Mouse (Mus musculus) left cerebral cortex, postnatal 14 days (tissue): ENCODE results near the gene Gm37240. TPM values are rescaled to one million over a fixed set of nuclear protein-coding genes. Genes with fewer than 3 reads are reported as not detected.
"Not testable (repeated sequence)": the region's sequence is repeated elsewhere in the genome, so short reads cannot be mapped to it uniquely, and the experiment has no call there.

Experiments
- DNase-seq, 2 experiments: peaks; one replicate each; pipeline ENCODE4 v3.0.0; 2021 to 2022; ENCODE audit warnings: low spot score in 2 of 2, mixed read lengths in 1 of 2
- intact Hi-C: fragments of 180-260 bp; cut with DNase I; formaldehyde crosslinking; loops from one replicate; pipeline ENCODE4 v1.15.1; 2025
- long read RNA-seq, 2 experiments: library from polyadenylated mRNA; stranded (forward); transcript quantifications; one replicate each; pipeline ENCODE4 v2.0.0; 2021
- total RNA-seq, 2 experiments: library from RNA; stranded (reverse); gene quantifications; 2 replicates each; pipeline ENCODE4 v1.2.3; 2021

Gm37240 gene
- total RNA-seq: 1 to 10 TPM; 1.9 to 3.2 TPM
- long read RNA-seq, experiment 1, partial matches to known transcripts: 0 of 15 reads
- long read RNA-seq, experiment 1, other reads (novel, unspliced or antisense): 15 of 15 reads
- long read RNA-seq, experiment 2, partial matches to known transcripts: 0 of 16 reads
- long read RNA-seq, experiment 2, other reads (novel, unspliced or antisense): 16 of 16 reads

- DNase-seq: peak; percentile 47 to 63
- intact Hi-C loops: no loop called here
Measured at GRCm38 (mm10) chr3:85887239-85887827, at the start of gene Gm37240, which contains the start of gene Glt28d2. Gm37240 (minus strand) TSS chr3:85887518. Glt28d2 (minus strand) TSS chr3:85887516.

- intact Hi-C loops: no loop called here
Measured at GRCm38 (mm10) chr3:85933586-85933985, 46.3 kb upstream of the Gm37240 start.

DNA sequence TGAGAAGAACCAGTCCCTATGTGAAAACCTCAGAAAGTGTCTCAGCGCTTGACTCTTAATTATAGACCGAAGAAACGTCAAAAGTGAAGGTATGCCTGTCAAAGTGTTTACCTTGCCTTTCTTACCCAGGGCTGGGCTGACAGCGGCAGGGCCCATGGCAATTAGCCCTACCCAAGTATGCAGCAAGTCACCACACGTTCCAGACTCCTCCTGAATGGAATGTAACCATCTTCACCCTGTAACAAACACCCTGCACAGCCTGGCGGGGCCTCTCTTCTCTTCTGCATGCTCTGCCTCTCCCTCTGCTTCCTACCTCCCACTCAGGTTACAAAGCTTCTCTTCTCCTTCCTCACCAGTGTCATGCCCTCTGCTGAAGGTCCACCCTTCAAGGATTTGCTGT is 44.5 kb upstream of the Gm37240 start:
- intact Hi-C loops: no loop called here

More at GRCm38 (mm10) chr3:85933586-85933985, 46.3 kb upstream of the Gm37240 start:
- DNase-seq: no peak

DNA sequence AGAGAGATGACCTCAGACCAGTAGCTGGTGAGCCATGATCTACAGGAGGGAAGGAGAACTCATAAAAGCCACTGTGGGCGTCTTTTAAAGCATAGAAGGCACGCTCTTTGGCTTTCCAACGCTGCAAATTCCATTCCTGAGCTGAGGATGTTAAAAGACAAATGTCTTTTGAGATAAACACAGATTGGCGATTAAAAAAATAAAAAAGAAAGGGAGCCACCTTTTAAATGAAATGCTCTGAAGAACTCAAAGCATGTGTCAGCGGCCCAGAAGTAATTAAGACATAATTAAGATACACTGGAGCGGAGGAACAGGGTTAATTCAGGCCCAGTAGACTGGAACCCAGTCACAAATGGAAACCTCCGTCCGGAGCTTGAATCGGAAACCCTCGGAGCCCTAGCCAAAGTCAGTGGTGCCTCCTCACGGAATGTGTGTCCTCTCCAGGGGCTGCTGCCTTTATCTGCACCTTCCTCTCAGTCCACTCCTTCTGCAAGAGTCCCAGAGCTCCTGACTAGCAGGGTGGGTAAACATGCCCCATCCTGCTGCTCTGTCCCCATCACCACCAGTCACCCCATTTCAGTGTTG is 43.4 kb upstream of the Gm37240 start:
- intact Hi-C loops: no loop called here
- no peak for DNase-seq

More for the DNA sequence above, 44.5 kb upstream of the Gm37240 start:
- no peak for DNase-seq

GRCm38 (mm10) chr3:85929711-85930110 is 42.4 kb upstream of the Gm37240 start:
- intact Hi-C loops: loop anchor here (10.0 kb wide), 1 partner anchor 355 kb away; the partner anchor contains the start of gene Gatb
- DNase-seq: no peak

DNA sequence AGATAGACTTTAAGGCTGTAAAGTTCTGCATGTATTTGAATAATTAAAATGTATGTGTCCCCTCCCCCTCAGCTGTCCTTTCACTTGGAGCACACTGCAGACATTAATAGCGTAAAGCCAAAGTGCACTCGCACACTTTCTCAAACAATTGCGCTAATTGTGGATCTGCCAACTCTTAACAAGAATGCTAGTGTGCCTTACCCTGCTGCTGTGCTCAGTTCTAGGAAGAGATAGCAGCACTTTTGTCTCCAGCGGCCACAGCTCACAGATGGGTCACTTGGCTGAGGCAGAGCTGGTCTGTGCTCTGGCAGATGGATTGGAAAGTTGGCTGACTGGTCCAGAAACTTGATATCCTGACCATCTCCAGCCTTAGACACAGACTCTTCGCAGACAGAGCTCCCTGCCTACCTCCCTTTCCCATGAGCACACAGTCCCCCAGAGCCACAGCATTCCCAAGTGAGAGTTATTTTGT is 40.9 kb upstream of the Gm37240 start:
- intact Hi-C loops: loop anchor here (10.0 kb wide), 1 partner anchor 353 kb away; the partner anchor contains the start of gene Gatb
- DNase-seq: peak; percentile 29 to 68

- no peak for DNase-seq
- intact Hi-C loops: loop anchor here (10.0 kb wide), 1 partner anchor 352 kb away; the partner anchor contains the start of gene Gatb
Measured at GRCm38 (mm10) chr3:85927296-85927695, 40.0 kb upstream of the Gm37240 start.

DNA sequence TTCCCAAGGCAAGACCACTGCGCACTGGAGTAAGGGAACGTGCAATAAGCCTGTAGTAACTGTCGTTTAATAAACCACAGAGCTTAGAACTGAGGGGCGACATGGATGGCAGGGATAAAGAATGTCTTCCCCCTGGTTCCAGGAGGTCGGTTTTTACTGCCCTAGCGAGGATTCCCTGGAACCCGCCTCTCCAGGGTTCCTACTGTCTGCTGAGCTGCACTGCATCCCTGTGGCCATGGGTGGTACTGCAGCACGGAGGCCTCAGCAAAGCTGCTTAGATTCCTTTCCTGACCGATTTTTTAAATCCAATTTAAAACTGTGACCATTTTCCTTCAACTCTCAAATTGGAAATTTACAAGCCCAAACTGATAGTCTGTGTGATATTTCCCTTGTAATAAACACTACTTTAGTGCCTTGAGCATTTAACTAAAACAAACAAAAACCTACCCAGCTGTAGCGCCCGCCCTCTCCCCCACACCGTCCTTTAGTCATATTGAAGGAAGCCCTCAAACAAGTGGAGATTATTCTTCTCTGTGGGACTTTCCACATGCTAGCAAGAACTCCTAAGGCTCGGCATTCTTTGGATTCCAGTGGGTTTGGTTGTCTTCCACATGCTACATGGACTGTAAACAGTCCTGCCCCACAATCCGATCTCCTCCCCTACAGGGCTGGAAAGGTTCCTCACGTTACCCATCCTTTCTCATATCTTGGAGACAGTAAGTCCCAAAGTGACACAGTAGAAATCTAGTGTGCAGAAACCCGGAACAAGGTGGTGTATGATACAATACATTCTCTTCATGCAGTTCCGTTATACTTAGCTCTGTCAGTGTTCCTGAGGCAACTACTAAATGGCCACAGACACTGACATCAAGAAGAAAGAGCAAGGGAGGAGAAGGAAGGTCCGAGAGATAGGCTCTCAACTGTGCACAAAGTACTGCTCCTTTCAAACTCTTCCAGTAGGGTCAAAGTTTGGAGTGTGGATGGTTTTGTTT is 36.9 kb upstream of the Gm37240 start:
- DNase-seq: peak; percentile 89 to 92
- intact Hi-C loops: loop anchor here (5.0 to 10.0 kb wide), 3 partner anchors 217 to 1002 kb away; partner anchors contain the start of gene Gatb

DNA sequence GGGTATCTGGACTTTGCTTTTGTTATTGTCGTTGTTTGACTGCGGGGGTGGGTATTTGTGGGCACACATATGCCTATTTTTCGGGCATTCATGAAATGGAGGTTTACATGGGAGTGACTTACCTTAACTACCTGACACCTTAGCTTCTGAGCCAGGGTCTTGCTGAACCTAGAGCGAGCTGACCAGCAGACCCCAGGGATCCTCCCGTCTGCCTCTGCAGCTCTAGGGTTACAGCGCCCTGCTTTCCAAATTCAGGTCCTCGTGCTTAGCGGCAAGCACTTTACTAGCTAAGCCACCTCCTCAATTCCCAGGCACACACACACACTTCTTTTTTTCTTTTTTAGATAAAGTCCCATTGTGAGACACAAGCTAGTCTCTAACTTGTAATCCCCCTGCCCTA is 36.0 kb upstream of the Gm37240 start:
- intact Hi-C loops: loop anchor here (5.0 to 10.0 kb wide), 3 partner anchors 216 to 1001 kb away; partner anchors contain the start of gene Gatb
- DNase-seq: peak in 1 of 2 experiments; percentile 14

DNA sequence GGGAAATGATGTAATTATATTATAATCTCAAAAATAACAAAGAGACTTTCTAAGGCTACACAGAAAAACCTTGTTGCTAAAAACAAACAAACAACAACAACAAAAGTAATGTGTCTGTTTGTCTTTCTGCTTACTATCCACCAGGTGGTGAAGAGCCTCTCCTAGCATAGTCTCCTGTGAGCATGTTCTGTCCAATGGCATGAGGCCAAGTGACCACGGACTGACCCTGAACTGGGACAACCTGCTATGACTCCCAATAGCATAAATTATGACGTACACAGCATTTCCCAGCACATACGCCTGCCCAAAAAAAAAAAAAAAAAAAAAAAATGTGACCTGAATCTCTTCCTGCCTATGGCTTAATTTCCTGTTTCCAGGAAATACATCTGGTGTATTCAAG is 35.0 kb upstream of the Gm37240 start:
- intact Hi-C loops: loop anchor here (5.0 to 10.0 kb wide), 3 partner anchors 215 to 1000 kb away; partner anchors contain the start of gene Gatb

GRCm38 (mm10) chr3:85920671-85921070 is 33.4 kb upstream of the Gm37240 start:
- intact Hi-C loops: loop anchor here (5.0 to 10.0 kb wide), 3 partner anchors 213 to 998 kb away; partner anchors contain the start of gene Gatb
- DNase-seq: not testable (repeated sequence)

More for the DNA sequence above, 35.0 kb upstream of the Gm37240 start:
- no peak for DNase-seq

- intact Hi-C loops: no loop called here
- peak; percentile 23 to 39 for DNase-seq
Measured at GRCm38 (mm10) chr3:85917600-85917999, 30.3 kb upstream of the Gm37240 start.

DNA sequence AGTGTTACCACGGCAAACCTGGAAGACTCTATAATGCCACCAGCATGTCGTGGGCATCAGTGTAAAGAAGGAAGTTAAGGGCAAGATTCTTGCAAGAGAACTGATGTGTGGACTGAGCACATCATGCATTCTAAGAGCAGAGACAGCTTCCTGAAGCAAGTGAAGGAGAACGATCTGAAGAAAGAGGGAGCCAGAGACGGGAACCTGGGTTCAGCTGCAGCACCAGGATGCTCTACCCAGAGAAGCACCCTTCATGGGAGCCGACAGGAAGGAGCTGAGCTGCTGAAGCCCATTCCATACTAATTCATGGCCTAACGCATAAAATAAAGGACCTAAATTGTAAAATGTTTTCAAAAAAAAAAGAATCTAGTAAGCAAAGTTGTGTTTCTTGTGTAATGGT is 27.5 kb upstream of the Gm37240 start:
- DNase-seq: no peak
- intact Hi-C loops: no loop called here

GRCm38 (mm10) chr3:85907136-85907535 is 19.8 kb upstream of the Gm37240 start:
- intact Hi-C loops: no loop called here
- no peak for DNase-seq

DNA sequence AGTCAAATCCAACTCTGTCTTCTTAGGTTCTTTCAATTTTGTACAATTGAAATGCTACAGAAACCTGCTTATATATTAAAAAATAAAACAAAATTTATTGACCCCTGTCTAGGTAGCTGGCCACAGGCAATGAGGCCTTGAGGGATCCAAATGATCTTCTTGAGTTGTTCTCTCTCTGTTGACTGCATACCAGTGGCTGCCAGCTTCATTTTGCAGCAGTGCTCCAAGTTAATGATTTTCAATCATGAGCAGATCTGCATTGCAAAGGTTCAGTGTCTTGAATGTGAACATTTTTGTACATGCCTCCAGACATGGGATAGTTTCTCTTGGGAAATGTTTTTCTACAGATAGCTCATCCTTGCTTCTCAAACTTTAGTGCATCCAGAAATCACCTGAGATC is 17.1 kb upstream of the Gm37240 start:
- DNase-seq: no peak
- intact Hi-C loops: no loop called here

DNA sequence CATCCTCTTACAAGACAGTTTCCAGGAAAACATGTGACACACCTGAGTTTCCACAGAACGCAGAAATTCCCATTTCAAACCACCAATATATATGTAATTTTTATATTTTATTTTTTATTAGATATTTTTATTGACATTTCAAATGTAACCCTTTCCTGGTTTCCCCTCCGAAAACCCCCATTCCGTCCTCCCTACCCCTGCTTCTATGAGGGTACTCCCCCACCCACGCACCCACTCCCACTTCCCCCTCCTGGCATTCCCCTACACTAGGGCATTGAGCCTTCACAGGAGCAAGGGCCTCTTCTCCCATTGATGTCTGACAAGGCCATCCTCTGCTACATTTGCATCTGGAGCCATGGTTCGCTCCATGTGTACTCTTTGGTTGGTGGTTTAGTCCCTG is 7.7 kb upstream of the Gm37240 start:
- intact Hi-C loops: no loop called here
- DNase-seq: no peak

- intact Hi-C loops: no loop called here
- DNase-seq: peak in 1 of 2 experiments; percentile 4
Measured at GRCm38 (mm10) chr3:85891571-85891970, 4.3 kb upstream of the Gm37240 start.

DNA sequence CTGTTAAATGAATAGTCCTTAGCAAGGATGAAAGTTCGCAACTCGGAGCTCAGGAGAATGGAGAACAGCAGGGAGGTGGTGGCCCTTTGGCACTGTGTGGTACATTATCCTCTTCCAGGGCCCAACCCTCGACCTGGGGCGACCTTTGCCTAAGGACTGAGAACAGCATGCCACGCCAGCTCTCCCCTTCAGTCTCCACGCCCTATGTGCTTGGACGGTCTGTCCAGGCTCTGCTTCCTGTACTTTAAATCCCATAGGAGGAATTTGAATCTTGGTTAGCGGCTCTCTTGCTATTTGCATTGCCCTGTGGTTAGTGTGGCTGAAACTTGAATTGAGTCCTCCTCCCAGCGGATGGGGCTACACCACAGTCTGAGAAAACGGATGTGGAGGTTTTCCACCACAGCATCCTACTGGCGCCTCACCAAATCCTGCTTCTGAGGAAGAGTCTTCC is 928 bp upstream of the Gm37240 start:
- no peak for DNase-seq
- intact Hi-C loops: no loop called here
